Mouse (Mus musculus): ENCODE measurements at regions not wholly inside any gene's neighbourhood (a gene's known extent, or its start where the extent isn't known, plus 50 kb on each side); places are given as distances from the start of the nearest gene placed in this dataset.

- no peaks in the 10 kb centered on the region for H3K9me3 ChIP-seq (replicated peaks; ENCODE audit: control insufficient read depth, low read length)
- no peaks in the 10 kb centered on the region for H3K36me3 ChIP-seq (replicated peaks; ENCODE audit: control insufficient read depth, insufficient read depth, low read length)
- ATAC-seq (ENCODE audit: insufficient read depth, low read depth), result no peak
- no peaks in the 10 kb centered on the region for H3K27me3 ChIP-seq (ENCODE audit: control insufficient read depth, insufficient read depth, low read length)
- H3K4me2 ChIP-seq (ENCODE audit: low read depth, low read length), result no peak overlapping the region
- peak; percentile 45 for DNase-seq (ENCODE audit: low spot score)
- WGBS, result 39% methylated on average over 6 of the region's 6 CpGs
- no peak overlapping the region for H3K4me3 ChIP-seq (ENCODE audit: low read depth, low read length)
- H3K9ac ChIP-seq (replicated peaks; ENCODE audit: low read depth, low read length), result no peak overlapping the region
- H3K27ac ChIP-seq (ENCODE audit: low read depth), result no peak overlapping the region
- no peak for TF ChIP-seq EP300 (IDR thresholded peaks at IDR 0.05; ENCODE audit: low read depth)
- peak; percentile 13; the same call in 1 of the 2 replicates for TF ChIP-seq CTCF (IDR thresholded peaks at IDR 0.05; ENCODE audit: low read depth)
- no peaks in the 10 kb centered on the region for H3K4me1 ChIP-seq (ENCODE audit: control insufficient read depth, insufficient read depth)
Observed at GRCm38 (mm10) chr5:62939050-62939449, 125.4 kb downstream of the Dthd1 start.

All from heart, postnatal 0 days (tissue).